In genomic region chr7:27437544-27437943, GRCm38 (mm10) we compare ENCODE assay signal across 9 mouse cellular contexts. TPM values are rescaled to one million over a fixed set of nuclear protein-coding genes. Genes with fewer than 3 reads are reported as not detected.
DNase-seq lines count a peak whose midpoint lies in the region; TF ChIP-seq lines count a peak whose summit lies in the region.
"Had no signal": no experiment of that assay in that cellular context is flagged by ENCODE, and none has a peak within 500 bp of the region (broad histone marks: within the 10 kb centered on the region; RNA-seq: fewer than 3 reads in every experiment).

No protein-coding gene starts in this region.

- DNase-seq in gastrocnemius, adult 2 months: no peak
- DNase-seq in gastrocnemius, postnatal 25 days: no peak
- peak; percentile 26 to 40 for DNase-seq in CD8-positive naive resting alpha-beta T cell, adult 2 months (ENCODE audit: low read depth in 2 of 2, low spot score in 2 of 2)
- peak; percentile 61 for DNase-seq in c-Kit-negative CD71-positive TER-119-positive erythroid progenitor cells, embryonic 14.5 days (ENCODE audit: low read depth, low spot score)
- peak; percentile 46 for DNase-seq in lung, postnatal 36 days
- no peak for DNase-seq in frontal cortex, postnatal 25 days (ENCODE audit: low spot score in 2 of 2)
- DNase-seq in left cerebral cortex, adult 18-20 months (ENCODE audit: low spot score in 2 of 2): no peak
- DNase-seq in left cerebral cortex, postnatal 14 days (ENCODE audit: low spot score in 2 of 2): no peak

- no peak overlapping the region for H3K27ac ChIP-seq in gastrocnemius, adult 2 months
- H3K27ac ChIP-seq: limb, embryonic 13.5 days had no signal

- TF ChIP-seq CTCF in gastrocnemius, adult 2 months (IDR thresholded peaks at IDR 0.05): peak; percentile 54

- intact Hi-C loops in gastrocnemius, adult 2 months (cut with DNase I): no loop called here
- intact Hi-C loops in left cerebral cortex, postnatal 14 days (cut with DNase I): no loop called here

- H3K4me3 ChIP-seq in gastrocnemius, adult 2 months: no peak overlapping the region
- H3K4me3 ChIP-seq: limb, embryonic 13.5 days had no signal

RNA-seq across cellular contexts. Expression of gene Sptbn4, which starts 9.9 kb away (rescaled TPM):
- total RNA-seq in gastrocnemius, adult 2 months (2021): under 1 TPM in 1 of 2 experiments, not detected in 1; 0.03 TPM
- total RNA-seq in gastrocnemius, postnatal 25 days (2021): under 1 TPM in 1 of 2 experiments, not detected in 1; 0.05 TPM
- 100 to 1,000 TPM; 139 to 142 TPM for total RNA-seq in left cerebral cortex, adult 18-20 months (2021)
- 100 to 1,000 TPM; 128 to 132 TPM for total RNA-seq in left cerebral cortex, postnatal 14 days (2021)

RNA-seq across cellular contexts. Expression of gene Blvrb, which starts 10.2 kb away (rescaled TPM):
- total RNA-seq in gastrocnemius, adult 2 months (2021): 10 to 100 TPM in 1 of 2 experiments, 1 to 10 TPM in 1; 8.9 to 15.8 TPM
- 10 to 100 TPM; 11.0 to 17.2 TPM for total RNA-seq in gastrocnemius, postnatal 25 days (2021)
- total RNA-seq in left cerebral cortex, adult 18-20 months (2021): 10 to 100 TPM; 20.8 to 21.3 TPM
- total RNA-seq in left cerebral cortex, postnatal 14 days (2021): 10 to 100 TPM; 11.7 to 13.0 TPM

RNA-seq across cellular contexts. Expression of gene Sertad3, which starts 36.0 kb away (rescaled TPM):
- total RNA-seq in gastrocnemius, adult 2 months (2021): 1 to 10 TPM; 3.3 to 7.1 TPM
- 1 to 10 TPM; 3.8 to 7.3 TPM for total RNA-seq in gastrocnemius, postnatal 25 days (2021)
- total RNA-seq in left cerebral cortex, adult 18-20 months (2021): 1 to 10 TPM; 3.5 to 3.9 TPM
- 1 to 10 TPM; 3.0 to 3.1 TPM for total RNA-seq in left cerebral cortex, postnatal 14 days (2021)

RNA-seq across cellular contexts. Expression of gene Sertad1, which starts 49.2 kb away (rescaled TPM):
- 1 to 10 TPM; 5.5 to 9.1 TPM for total RNA-seq in gastrocnemius, adult 2 months (2021)
- total RNA-seq in gastrocnemius, postnatal 25 days (2021): 1 to 10 TPM; 6.8 to 7.5 TPM
- total RNA-seq in left cerebral cortex, adult 18-20 months (2021): 10 to 100 TPM; 15.3 to 26.9 TPM
- total RNA-seq in left cerebral cortex, postnatal 14 days (2021): 10 to 100 TPM in 1 of 2 experiments, 1 to 10 TPM in 1; 8.7 to 12.9 TPM

Comparison
In these comparisons a context has a peak if more than half of its experiments do, and no peak if none do; other contexts are left out.
1. DNase-seq: peak in CD8-positive naive resting alpha-beta T cell, adult 2 months (2 of 2), c-Kit-negative CD71-positive TER-119-positive erythroid progenitor cells, embryonic 14.5 days (single experiment) and lung, postnatal 36 days (single experiment); none in gastrocnemius, adult 2 months (single experiment), gastrocnemius, postnatal 25 days (single experiment), frontal cortex, postnatal 25 days (0 of 2), left cerebral cortex, adult 18-20 months (0 of 2) and left cerebral cortex, postnatal 14 days (0 of 2).
2. RNA of gene Sptbn4, which starts 9.9 kb away (total RNA-seq): 139 to 142 TPM in left cerebral cortex, adult 18-20 months and 128 to 132 TPM in left cerebral cortex, postnatal 14 days; 0.05 TPM in gastrocnemius, postnatal 25 days and 0.03 TPM in gastrocnemius, adult 2 months; every median in the first group is over 100 times any median in the second.